Mouse (Mus musculus) embryo, embryonic 10.5 days (tissue): ENCODE results near the gene Esrp2.
A peak's percentile ranks its signal among the peaks of the same experiment; 100 is the strongest.

ENCODE experiments used
- DNase-seq: peaks from one replicate; pipeline ENCODE4 v3.0.0-alpha.2; 2015; ENCODE audit warnings: low spot score

The Esrp2 gene

GRCm38 (mm10) chr8:106123443-106123842 lies 13.3 kb downstream of the Esrp2 start:
- DNase-seq, result no peak

GRCm38 (mm10) chr8:106115897-106116296 lies 20.9 kb downstream of the Esrp2 start:
- DNase-seq, result peak; percentile 33

GRCm38 (mm10) chr8:106112514-106112913 lies 24.3 kb downstream of the Esrp2 start:
- no peak for DNase-seq

- no peak for DNase-seq
Observed at GRCm38 (mm10) chr8:106112041-106112440, 24.7 kb downstream of the Esrp2 start.

GRCm38 (mm10) chr8:106108729-106109128 lies 28.0 kb downstream of the Esrp2 start:
- DNase-seq, result no peak

GRCm38 (mm10) chr8:106108080-106108479 lies 28.7 kb downstream of the Esrp2 start:
- no peak for DNase-seq

GRCm38 (mm10) chr8:106106193-106106592 lies 30.6 kb downstream of the Esrp2 start:
- no peak for DNase-seq

- DNase-seq, result no peak
Observed at GRCm38 (mm10) chr8:106103888-106104287, 32.9 kb downstream of the Esrp2 start.

- no peak for DNase-seq
Observed at GRCm38 (mm10) chr8:106102321-106102720, 34.5 kb downstream of the Esrp2 start.
